Mouse (Mus musculus) lung, postnatal 36 days (tissue): ENCODE measurements at regions not wholly inside any gene's neighbourhood (a gene's known extent, or its start where the extent isn't known, plus 50 kb on each side); places are given as distances from the start of the nearest gene placed in this dataset.

Experiments used
- DNase-seq: peaks from one replicate; pipeline ENCODE4 v3.0.0; 2022; ENCODE audit warnings: mixed read lengths

GRCm38 (mm10) chr7:114912109-114912508 is 168.6 kb downstream of the Insc start:
- no peak for DNase-seq

GRCm38 (mm10) chr7:114922155-114922554 is 178.7 kb downstream of the Insc start:
- DNase-seq: peak; percentile 73

- DNase-seq: no peak
Measured at GRCm38 (mm10) chr7:114933861-114934260, 190.4 kb downstream of the Insc start.

GRCm38 (mm10) chr7:114950759-114951158 is 207.3 kb downstream of the Insc start:
- no peak for DNase-seq

- no peak for DNase-seq
Measured at GRCm38 (mm10) chr7:114963206-114963605, 219.7 kb downstream of the Insc start.

GRCm38 (mm10) chr7:114965923-114966322 is 222.4 kb downstream of the Insc start:
- DNase-seq: no peak

GRCm38 (mm10) chr7:114986481-114986880 is 243.0 kb downstream of the Insc start:
- no peak for DNase-seq

GRCm38 (mm10) chr7:114991255-114991654 is 247.8 kb downstream of the Insc start:
- DNase-seq: no peak

GRCm38 (mm10) chr7:114992440-114992839 is 248.9 kb downstream of the Insc start:
- DNase-seq: peak; percentile 30

- DNase-seq: peak; percentile 63
Measured at GRCm38 (mm10) chr7:115000796-115001524, 257.5 kb downstream of the Insc start.

GRCm38 (mm10) chr7:115014253-115014998 is 270.9 kb downstream of the Insc start:
- DNase-seq: no peak

- peak; percentile 2 for DNase-seq
Measured at GRCm38 (mm10) chr7:115019369-115019958, 276.0 kb downstream of the Insc start.

- peak; percentile 2 for DNase-seq
Measured at GRCm38 (mm10) chr7:115020023-115020422, 276.5 kb downstream of the Insc start.

GRCm38 (mm10) chr7:115025803-115026202 is 282.3 kb downstream of the Insc start:
- DNase-seq: no peak

- DNase-seq: peak; percentile 3
Measured at GRCm38 (mm10) chr7:115027685-115028084, 284.2 kb downstream of the Insc start.

- no peak for DNase-seq
Measured at GRCm38 (mm10) chr7:115033987-115034386, 290.5 kb downstream of the Insc start.

GRCm38 (mm10) chr7:115055527-115055926 is 312.0 kb downstream of the Insc start:
- no peak for DNase-seq

- DNase-seq: no peak
Measured at GRCm38 (mm10) chr7:115056992-115057645, 313.6 kb downstream of the Insc start.

GRCm38 (mm10) chr7:115057736-115058135 is 314.2 kb downstream of the Insc start:
- DNase-seq: no peak

GRCm38 (mm10) chr7:115060171-115060570 is 316.7 kb downstream of the Insc start:
- no peak for DNase-seq

- no peak for DNase-seq
Measured at GRCm38 (mm10) chr7:115062817-115063216, 319.3 kb downstream of the Insc start.

GRCm38 (mm10) chr7:115067641-115068040 is 324.1 kb downstream of the Insc start:
- no peak for DNase-seq

- no peak for DNase-seq
Measured at GRCm38 (mm10) chr7:115073406-115073805, 329.9 kb downstream of the Insc start.
